Mouse (Mus musculus): ENCODE data around the gene Kctd18. TPM values are rescaled to one million over a fixed set of nuclear protein-coding genes. Genes with fewer than 3 reads are reported as not detected.

Kctd18 gene
- polyA plus RNA-seq, 1 experiment from 2014 or later: 18.4 TPM

DNA sequence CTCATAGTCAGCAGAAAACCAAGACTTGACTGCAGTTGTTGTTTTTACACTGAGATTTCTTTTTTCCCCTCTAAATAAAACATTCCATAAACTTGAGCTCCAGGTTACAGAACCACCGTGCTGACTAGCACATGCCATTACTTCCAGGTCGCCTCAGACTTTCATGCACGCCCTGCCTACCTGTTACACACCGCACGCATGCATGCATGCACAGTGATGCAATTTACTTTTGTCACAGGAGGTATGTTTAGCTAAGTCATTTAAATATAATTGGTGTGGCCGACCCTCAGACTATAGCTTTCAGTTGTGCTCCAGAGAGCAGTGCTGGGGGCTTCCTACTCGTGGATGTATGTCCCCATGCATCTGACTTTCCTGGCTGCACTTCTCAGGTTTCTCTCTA is 77.7 kb downstream of the Kctd18 start:
- no peak for TF ChIP-seq CTCF (IDR thresholded peaks at IDR 0.05; ENCODE audit: low read depth)

DNA sequence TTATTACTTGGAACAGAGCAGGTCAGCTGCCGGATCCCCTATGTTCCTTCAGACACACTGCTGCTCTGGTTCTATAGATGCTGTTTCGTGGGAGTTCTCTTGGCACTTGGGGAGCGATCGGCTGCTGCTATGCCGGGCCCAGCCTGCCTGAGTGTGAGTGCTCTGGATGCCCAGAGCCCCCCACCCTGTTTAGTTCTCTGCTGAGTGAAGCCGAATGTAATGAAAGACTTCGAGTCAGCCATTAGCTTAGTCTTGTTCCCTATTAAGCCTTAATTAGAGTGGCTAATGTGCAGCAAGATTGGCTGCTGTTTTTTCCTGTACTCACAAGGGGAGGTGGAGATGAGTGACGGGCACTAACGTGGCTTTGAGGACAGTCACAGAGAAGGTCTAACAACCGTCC is 78.1 kb downstream of the Kctd18 start:
- Histone ChIP-seq H3K9ac (no peak overlapping the region), H3K4me1 (ENCODE audit: insufficient read depth) (no peaks in the 10 kb centered on the region), H3K27ac (ENCODE audit: low read depth) (no peak overlapping the region), H3K27me3 (ENCODE audit: insufficient read depth, low read length) (no peaks in the 10 kb centered on the region), H3K9me3 (ENCODE audit: low read depth, low read length) (no peaks in the 10 kb centered on the region), H3K4me3 (ENCODE audit: low read depth, low read length) (no peak overlapping the region), H3K4me2 (no peak overlapping the region), H3K36me3 (ENCODE audit: insufficient read depth) (peaks cover 45% of the 10 kb centered on the region)
- no peak for TF ChIP-seq CTCF (IDR thresholded peaks at IDR 0.05; ENCODE audit: low read depth)
- DNase-seq (no peak), ATAC-seq (ENCODE audit: insufficient read depth) (no peak)
- 73% methylated on average over 10 of the region's 10 CpGs for WGBS

More for the DNA sequence above, 77.7 kb downstream of the Kctd18 start:
- H3K4me2 ChIP-seq: no peak overlapping the region
- DNase-seq (no peak), ATAC-seq (ENCODE audit: insufficient read depth) (no peak)
- peaks cover 49% of the 10 kb centered on the region for H3K36me3 ChIP-seq (ENCODE audit: insufficient read depth)
- H3K4me3 ChIP-seq (ENCODE audit: low read depth, low read length): no peak overlapping the region
- H3K4me1 ChIP-seq (ENCODE audit: insufficient read depth): no peaks in the 10 kb centered on the region
- no peak overlapping the region for H3K27ac ChIP-seq (ENCODE audit: low read depth)
- 68% methylated on average over 7 of the region's 7 CpGs for WGBS
- H3K27me3 ChIP-seq (ENCODE audit: insufficient read depth, low read length): no peaks in the 10 kb centered on the region
- no peaks in the 10 kb centered on the region for H3K9me3 ChIP-seq (ENCODE audit: low read depth, low read length)
- no peak overlapping the region for H3K9ac ChIP-seq

DNA sequence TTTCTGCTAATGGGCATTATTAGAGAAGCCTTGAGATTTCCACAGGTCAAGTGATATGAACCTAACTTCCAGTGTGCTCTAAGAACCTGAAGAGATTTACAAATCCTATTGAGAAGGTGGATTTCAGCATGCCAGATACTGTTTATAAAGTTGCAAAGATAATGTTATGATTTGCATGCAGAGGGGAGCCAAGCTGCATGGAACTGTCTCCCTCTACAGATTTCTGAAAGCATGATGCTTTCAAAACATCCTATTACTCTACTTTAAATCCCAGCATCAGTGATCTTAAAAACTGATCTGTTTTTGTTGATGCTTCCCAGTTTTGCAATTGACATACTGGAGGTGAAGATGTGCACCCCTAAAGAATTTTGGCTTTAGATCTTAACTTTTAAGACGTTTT is 84.5 kb downstream of the Kctd18 start:
- WGBS: 41% methylated on average over 1 of the region's 1 CpGs
- ATAC-seq (ENCODE audit: insufficient read depth): no peak
- H3K4me3 ChIP-seq (ENCODE audit: low read depth, low read length): no peak overlapping the region

DNA sequence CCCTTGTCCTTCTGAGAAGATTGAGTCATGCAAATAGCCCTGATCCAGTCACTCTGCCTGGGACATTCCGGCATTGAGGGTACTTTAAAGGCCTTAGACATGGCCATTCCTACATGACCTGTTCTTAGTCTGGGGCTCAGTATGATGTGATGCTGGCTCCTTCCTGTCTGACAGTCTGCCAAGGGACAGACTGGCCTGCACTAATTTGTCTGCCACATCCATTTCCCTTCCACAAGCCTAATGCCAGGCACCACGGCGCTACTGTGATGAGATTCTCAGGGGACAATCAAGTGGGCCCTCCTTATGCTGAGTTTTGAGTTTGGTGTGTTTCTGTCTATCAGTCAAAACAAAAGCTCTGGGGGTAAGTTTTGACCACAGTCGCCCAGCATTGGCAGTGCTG is 100.2 kb downstream of the Kctd18 start:
- no peaks in the 10 kb centered on the region for H3K4me1 ChIP-seq (ENCODE audit: insufficient read depth)
- H3K9ac ChIP-seq: no peak overlapping the region
- peaks cover 13% of the 10 kb centered on the region; the same call in 1 of the 2 replicates for H3K36me3 ChIP-seq (ENCODE audit: insufficient read depth)
- 81% methylated on average over 4 of the region's 4 CpGs for WGBS
- DNase-seq (no peak), ATAC-seq (ENCODE audit: insufficient read depth) (no peak)
- no peak overlapping the region for H3K4me2 ChIP-seq
- H3K9me3 ChIP-seq (ENCODE audit: low read depth, low read length): no peaks in the 10 kb centered on the region
- H3K4me3 ChIP-seq (ENCODE audit: low read depth, low read length): no peak overlapping the region
- no peaks in the 10 kb centered on the region for H3K27me3 ChIP-seq (ENCODE audit: insufficient read depth, low read length)
- TF ChIP-seq CTCF (IDR thresholded peaks at IDR 0.05; ENCODE audit: low read depth): no peak
- no peak overlapping the region for H3K27ac ChIP-seq (ENCODE audit: low read depth)

More for the DNA sequence above, 84.5 kb downstream of the Kctd18 start:
- Histone ChIP-seq H3K36me3 (ENCODE audit: insufficient read depth) (peaks cover 8% of the 10 kb centered on the region), H3K27me3 (ENCODE audit: insufficient read depth, low read length) (no peaks in the 10 kb centered on the region), H3K27ac (ENCODE audit: low read depth) (no peak overlapping the region), H3K4me1 (ENCODE audit: insufficient read depth) (no peaks in the 10 kb centered on the region), H3K4me2 (no peak overlapping the region), H3K9ac (no peak overlapping the region), H3K9me3 (ENCODE audit: low read depth, low read length) (no peaks in the 10 kb centered on the region)
- peak; percentile 19; the same call in 1 of the 2 replicates for TF ChIP-seq CTCF (IDR thresholded peaks at IDR 0.05; ENCODE audit: low read depth)
- DNase-seq: no peak

DNA sequence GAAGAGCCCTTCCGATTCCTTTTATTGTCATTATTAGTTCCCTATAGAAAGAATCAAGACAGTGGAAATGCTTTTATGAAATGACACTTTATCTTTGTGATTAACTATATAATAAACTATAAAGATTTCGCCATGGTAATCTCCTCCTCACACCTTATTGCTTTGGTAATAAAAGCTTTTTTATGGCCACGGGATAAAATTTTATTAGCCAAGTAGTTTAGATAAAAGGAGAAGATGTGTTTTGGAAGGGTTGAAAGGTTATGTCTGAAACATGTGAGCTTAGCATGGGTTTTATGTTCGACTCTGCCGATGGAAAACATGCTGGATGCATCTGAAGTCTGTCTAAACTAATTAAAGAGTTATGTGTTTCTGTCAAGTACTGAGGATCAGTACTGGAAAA is 101.4 kb downstream of the Kctd18 start:
- WGBS: 74% methylated on average over 5 of the region's 5 CpGs
- Histone ChIP-seq H3K9ac (no peak overlapping the region), H3K9me3 (ENCODE audit: low read depth, low read length) (no peaks in the 10 kb centered on the region), H3K4me3 (ENCODE audit: low read depth, low read length) (no peak overlapping the region), H3K27me3 (ENCODE audit: insufficient read depth, low read length) (no peaks in the 10 kb centered on the region), H3K27ac (ENCODE audit: low read depth) (no peak overlapping the region), H3K4me2 (no peak overlapping the region), H3K4me1 (ENCODE audit: insufficient read depth) (no peaks in the 10 kb centered on the region), H3K36me3 (ENCODE audit: insufficient read depth) (peaks cover 8% of the 10 kb centered on the region; the same call in 1 of the 2 replicates)
- no peak for TF ChIP-seq CTCF (IDR thresholded peaks at IDR 0.05; ENCODE audit: low read depth)
- no peak for ATAC-seq (ENCODE audit: insufficient read depth)
- DNase-seq: no peak

DNA sequence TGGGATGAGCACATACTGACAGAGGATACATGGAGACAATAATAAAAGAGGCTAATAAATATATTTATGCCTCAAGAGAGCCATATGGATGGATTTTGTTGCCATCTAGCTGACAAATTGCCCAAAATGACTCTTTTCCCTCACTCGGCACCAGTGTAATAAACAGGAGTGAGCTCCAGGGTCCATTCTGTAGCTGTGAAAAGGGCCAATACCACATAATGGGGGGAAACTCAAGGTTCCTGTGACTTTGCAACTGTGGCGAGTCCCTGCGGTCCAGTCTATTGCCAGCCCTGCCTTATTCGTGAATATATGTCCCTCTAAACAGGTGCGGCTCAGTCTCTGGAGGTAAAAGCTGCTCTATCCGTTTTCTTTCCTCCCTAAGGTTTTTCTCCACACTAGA is 107.2 kb downstream of the Kctd18 start:
- no peak overlapping the region for H3K9ac ChIP-seq
- no peak overlapping the region for H3K4me2 ChIP-seq
- peaks cover 7% of the 10 kb centered on the region; the same call in 1 of the 2 replicates for H3K36me3 ChIP-seq (ENCODE audit: insufficient read depth)
- TF ChIP-seq CTCF (IDR thresholded peaks at IDR 0.05; ENCODE audit: low read depth): no peak
- WGBS: 86% methylated on average over 6 of the region's 6 CpGs
- ATAC-seq (ENCODE audit: insufficient read depth) (no peak), DNase-seq (no peak)
- no peaks in the 10 kb centered on the region for H3K4me1 ChIP-seq (ENCODE audit: insufficient read depth)
- H3K27me3 ChIP-seq (ENCODE audit: insufficient read depth, low read length): no peaks in the 10 kb centered on the region
- H3K9me3 ChIP-seq (ENCODE audit: low read depth, low read length): no peaks in the 10 kb centered on the region
- H3K4me3 ChIP-seq (ENCODE audit: low read depth, low read length): no peak overlapping the region
- no peak overlapping the region for H3K27ac ChIP-seq (ENCODE audit: low read depth)

DNA sequence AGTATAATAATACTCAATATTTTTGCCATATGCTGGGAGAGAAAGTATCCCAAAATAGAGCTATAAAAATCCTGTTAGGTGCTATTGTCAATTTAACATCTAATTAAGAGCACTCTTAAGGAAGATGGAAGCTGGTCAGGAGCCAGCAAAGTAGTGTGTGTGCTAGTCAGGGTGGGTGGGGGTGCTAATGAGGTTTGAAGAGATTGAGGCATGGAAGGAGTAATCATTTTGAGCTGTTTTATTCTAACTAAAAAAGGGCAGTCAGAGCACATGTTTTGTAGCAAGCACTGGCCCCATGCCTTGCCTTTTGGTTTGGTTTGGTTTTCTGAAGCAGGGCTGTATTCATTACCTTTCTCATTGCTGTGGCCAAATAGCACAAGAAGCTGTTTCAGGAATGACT is 112.4 kb downstream of the Kctd18 start:
- Histone ChIP-seq H3K27me3 (ENCODE audit: insufficient read depth, low read length) (no peaks in the 10 kb centered on the region), H3K36me3 (ENCODE audit: insufficient read depth) (peaks cover 25% of the 10 kb centered on the region), H3K4me3 (ENCODE audit: low read depth, low read length) (no peak overlapping the region), H3K9ac (no peak overlapping the region), H3K27ac (ENCODE audit: low read depth) (peak overlapping the region; percentile 74), H3K9me3 (ENCODE audit: low read depth, low read length) (no peaks in the 10 kb centered on the region), H3K4me2 (no peak overlapping the region), H3K4me1 (ENCODE audit: insufficient read depth) (no peaks in the 10 kb centered on the region)
- DNase-seq (peak; percentile 52), ATAC-seq (ENCODE audit: insufficient read depth) (peak; percentile 67)
- TF ChIP-seq CTCF (IDR thresholded peaks at IDR 0.05; ENCODE audit: low read depth): no peak

DNA sequence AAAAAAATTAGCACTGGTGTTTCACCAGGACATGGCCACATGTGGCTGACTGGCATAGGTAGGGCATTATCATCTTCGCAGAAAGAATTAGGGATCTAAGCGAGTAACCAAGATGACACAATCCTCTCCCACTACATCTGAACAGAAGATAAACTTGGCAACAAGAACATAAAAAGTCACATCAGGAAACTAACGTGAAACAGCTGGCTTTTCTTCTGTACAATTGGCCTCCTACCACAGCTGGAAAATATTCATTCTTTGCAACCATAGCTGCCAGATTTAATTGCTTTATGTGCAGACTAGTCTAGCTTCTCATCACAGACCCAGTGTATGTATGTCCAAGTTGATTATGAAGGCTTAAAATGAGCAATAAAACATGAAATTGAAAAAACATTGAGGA is 112.8 kb downstream of the Kctd18 start:
- Histone ChIP-seq H3K27ac (ENCODE audit: low read depth) (0 out of 2 replicates have a peak overlapping the region, but pooled peaks have one; percentile 39), H3K4me3 (ENCODE audit: low read depth, low read length) (no peak overlapping the region), H3K27me3 (ENCODE audit: insufficient read depth, low read length) (no peaks in the 10 kb centered on the region), H3K9me3 (ENCODE audit: low read depth, low read length) (no peaks in the 10 kb centered on the region), H3K4me2 (no peak overlapping the region), H3K4me1 (ENCODE audit: insufficient read depth) (no peaks in the 10 kb centered on the region), H3K36me3 (ENCODE audit: insufficient read depth) (peaks cover 27% of the 10 kb centered on the region), H3K9ac (no peak overlapping the region)
- DNase-seq (peak; percentile 89), ATAC-seq (ENCODE audit: insufficient read depth) (peak; percentile 90)
- WGBS: 47% methylated on average over 3 of the region's 3 CpGs
- TF ChIP-seq CTCF (IDR thresholded peaks at IDR 0.05; ENCODE audit: low read depth): no peak

Other genes starting within 250 kb of the Kctd18 start
- 81.2 and 81.9 TPM in 2 replicates for gene Spats2l, start 244.8 kb downstream of the Kctd18 start, polyA plus RNA-seq (2014; fragmentation: Nextera tagmentation; extraction: Ambion mirVana)
- gene Sgo2a, start 23.0 kb downstream of the Kctd18 start, polyA plus RNA-seq (2014; fragmentation: Nextera tagmentation; extraction: Ambion mirVana): 27.1 and 28.8 TPM in 2 replicates
- gene Aox1, start 11.0 kb upstream of the Kctd18 start, polyA plus RNA-seq (2014; fragmentation: Nextera tagmentation; extraction: Ambion mirVana): 0.41 and 0.72 TPM in 2 replicates
- gene Aox3, start 94.2 kb upstream of the Kctd18 start, polyA plus RNA-seq (2014; fragmentation: Nextera tagmentation; extraction: Ambion mirVana): 0.91 and 1.1 TPM in 2 replicates
- gene Aox4, start 191.4 kb upstream of the Kctd18 start, polyA plus RNA-seq (2014; fragmentation: Nextera tagmentation; extraction: Ambion mirVana): 0.22 TPM in 1 of 2 replicates, not detected in the other